Mouse (Mus musculus): ENCODE measurements around the gene Card19.
A peak's percentile ranks its signal among the peaks of the same experiment; 100 is the strongest.

Card19 gene

GRCm38 (mm10) chr13:49225633-49226032, 9.8 kb upstream of the Card19 start:
- no peak for DNase-seq (ENCODE audit: low spot score)

- no peak for DNase-seq (ENCODE audit: low spot score)
Measured at GRCm38 (mm10) chr13:49225159-49225558, 9.3 kb upstream of the Card19 start.

DNA sequence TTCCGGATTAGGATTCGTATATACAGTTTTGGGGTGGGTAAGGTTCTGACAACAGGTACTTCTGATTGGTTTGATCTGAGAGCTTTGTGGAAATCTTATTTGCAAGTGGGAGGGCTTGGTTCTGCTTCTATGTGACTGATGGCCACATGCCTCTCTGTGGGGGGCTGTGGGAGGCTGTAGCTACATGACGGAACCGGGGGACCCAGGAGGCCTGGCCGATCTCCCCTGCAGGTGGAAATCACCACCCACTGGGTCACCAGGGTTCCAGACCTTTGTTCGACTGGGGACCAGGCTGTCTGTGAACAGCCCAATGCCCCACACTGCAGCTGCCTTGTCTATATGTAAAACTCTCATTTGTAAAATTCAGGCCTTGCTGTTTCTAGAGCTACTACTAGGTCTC, 8.9 kb upstream of the Card19 start:
- DNase-seq (ENCODE audit: low spot score) = no peak

DNA sequence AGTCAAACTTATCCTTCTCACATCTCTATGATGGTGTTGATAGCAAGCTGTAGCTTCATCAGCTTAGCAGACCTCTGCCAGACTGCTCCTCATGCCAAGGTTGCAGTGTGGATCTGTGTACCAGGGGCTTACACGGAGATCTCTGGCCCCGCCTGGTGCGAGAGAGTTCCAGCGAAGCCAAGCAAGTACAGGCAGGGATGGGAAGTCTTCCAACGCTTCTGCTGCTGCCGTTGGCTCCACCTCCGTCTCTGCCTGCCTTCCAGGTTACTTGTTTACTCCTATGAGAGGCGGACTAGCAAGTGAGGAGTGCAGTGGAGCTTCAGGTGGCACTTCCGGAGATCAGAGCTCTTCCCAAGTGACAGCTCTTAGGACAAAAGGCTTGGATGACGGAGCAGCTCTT, 8.5 kb upstream of the Card19 start:
- DNase-seq (ENCODE audit: low spot score) = no peak

DNA sequence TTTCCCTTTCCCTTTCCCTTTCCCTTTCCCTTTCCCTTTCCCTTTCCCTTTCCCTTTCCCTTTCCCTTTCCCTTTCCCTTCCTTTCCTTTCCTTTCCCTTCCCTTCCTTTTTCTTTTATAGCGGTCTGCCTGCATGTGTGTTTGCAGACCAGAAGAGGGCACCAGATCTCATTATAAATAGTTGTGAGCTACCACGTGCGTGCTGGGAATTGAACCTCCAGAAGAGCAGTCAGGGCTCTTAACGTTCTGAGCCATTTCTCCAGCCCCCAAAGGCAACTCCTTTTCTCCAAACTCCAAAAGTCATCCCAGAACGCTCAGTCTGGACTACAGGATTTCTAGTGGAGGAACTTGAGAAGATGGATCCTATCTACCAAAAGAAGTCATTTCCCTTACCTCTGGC, 5.1 kb upstream of the Card19 start:
- no peak for DNase-seq (ENCODE audit: low spot score)

DNA sequence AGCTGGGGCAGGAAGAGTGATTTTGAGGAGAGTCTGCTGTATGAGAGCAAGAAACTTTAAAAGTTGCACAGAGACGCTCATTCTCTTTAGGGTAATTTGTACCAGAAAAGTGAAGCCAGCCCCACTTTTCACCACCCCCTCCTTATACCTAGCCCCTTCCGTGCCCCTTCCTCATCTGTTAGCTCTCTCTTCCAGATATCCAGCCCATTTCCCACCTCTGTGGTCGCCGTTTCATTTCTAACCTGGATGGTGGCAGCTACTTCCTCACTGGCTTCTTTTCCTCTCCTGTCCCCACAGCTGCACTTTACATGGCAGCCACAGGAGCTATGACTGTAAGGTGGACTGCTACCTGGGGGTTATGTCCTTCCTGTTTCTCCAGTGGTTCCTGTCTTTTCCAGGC, 3.5 kb upstream of the Card19 start:
- no peak for DNase-seq (ENCODE audit: low spot score)

GRCm38 (mm10) chr13:49218651-49219050, 2.8 kb upstream of the Card19 start:
- peak; percentile 41 for DNase-seq (ENCODE audit: low spot score)

- DNase-seq (ENCODE audit: low spot score) = peak; percentile 18
Measured at GRCm38 (mm10) chr13:49216808-49217561, 1.1 kb upstream of the Card19 start.

GRCm38 (mm10) chr13:49216220-49216552, 349 bp upstream of the Card19 start:
- no peak for DNase-seq (ENCODE audit: low spot score)

GRCm38 (mm10) chr13:49215128-49215503, 721 bp downstream of the Card19 start:
- DNase-seq (ENCODE audit: low spot score) = no peak

DNA sequence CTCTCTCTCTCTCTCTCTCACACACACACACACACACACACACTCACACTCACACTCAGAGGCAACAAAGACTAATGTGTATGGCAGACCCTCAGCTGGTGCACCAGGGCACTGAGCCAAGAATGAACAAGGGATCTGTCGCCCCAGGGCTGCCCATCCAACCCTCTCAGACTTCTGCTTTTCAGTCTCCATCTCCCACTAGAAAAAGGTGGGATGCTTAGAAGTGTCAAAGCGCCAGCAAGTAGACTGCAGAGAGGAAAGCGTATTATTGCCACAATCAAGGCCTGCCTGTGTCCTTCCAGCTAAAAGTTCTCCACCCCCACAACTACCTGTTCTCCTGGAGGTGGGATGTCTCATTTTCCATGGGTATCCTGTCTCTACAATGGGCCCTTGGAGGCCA, 1.4 kb downstream of the Card19 start:
- no peak for DNase-seq (ENCODE audit: low spot score)

- no peak for DNase-seq (ENCODE audit: low spot score)
Measured at GRCm38 (mm10) chr13:49213531-49213932, 2.3 kb downstream of the Card19 start.

DNA sequence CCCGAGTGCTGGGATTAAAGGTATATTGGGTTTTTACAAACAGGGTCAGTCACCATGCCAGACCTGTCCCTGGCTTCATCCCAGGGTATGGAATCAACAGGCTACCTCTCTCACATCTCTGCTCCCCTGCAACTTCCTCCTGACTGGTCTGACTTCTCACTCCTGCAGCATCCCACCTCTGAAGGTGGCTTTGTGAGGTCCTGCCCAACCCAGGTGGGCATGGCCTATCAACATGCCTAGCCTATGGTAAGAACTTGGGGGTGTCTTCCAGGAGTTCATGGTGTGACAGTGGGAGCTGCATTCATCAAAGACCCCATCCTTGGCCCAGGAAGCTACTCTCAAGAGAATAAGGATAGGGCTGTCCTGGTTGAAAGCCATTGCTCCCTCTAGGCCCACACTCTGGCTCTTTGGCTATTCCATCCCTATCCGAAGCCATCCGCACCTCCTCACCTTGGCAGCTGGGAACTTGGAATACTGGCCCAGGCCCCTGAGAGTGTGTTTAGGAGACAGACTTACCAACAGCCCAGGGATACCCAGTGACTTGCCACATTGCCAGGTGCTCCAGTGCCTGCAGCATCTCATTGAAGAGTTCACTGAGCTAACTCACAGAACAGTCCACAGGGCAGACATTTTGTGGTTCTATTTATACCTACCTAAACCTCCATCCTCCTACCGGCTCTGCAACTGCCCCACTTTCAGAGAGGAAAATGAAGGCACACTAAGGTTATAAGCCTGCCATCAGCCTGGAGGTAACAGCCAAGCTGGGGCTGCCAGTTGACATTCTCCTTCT, 2.9 kb downstream of the Card19 start:
- DNase-seq (ENCODE audit: low spot score) = no peak

GRCm38 (mm10) chr13:49209306-49209705, 6.5 kb downstream of the Card19 start:
- DNase-seq (ENCODE audit: low spot score) = no peak

GRCm38 (mm10) chr13:49206341-49206740, 9.5 kb downstream of the Card19 start:
- no peak for DNase-seq (ENCODE audit: low spot score)

GRCm38 (mm10) chr13:49205381-49205998, 10.3 kb downstream of the Card19 start:
- DNase-seq (ENCODE audit: low spot score) = peak; percentile 81

DNA sequence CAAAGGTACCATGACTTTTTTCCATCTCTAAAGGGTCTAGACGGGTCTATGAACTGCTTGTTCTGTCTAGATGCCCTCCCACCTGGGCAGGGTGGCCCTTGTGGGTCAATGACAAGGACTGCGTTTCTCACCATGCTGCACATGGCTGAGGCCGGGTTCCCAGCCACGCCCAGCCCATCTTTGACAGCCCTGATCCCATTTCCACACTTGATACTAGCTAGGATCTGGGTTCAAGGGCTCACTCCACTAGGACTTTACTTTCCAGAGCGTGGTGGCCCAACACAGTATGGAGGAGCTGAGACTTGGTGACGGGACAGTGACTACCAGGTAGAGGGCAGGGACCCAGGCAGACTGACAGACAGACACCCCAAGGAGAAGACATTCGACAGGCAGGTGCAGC, 13.3 kb downstream of the Card19 start:
- DNase-seq (ENCODE audit: low spot score) = no peak

DNA sequence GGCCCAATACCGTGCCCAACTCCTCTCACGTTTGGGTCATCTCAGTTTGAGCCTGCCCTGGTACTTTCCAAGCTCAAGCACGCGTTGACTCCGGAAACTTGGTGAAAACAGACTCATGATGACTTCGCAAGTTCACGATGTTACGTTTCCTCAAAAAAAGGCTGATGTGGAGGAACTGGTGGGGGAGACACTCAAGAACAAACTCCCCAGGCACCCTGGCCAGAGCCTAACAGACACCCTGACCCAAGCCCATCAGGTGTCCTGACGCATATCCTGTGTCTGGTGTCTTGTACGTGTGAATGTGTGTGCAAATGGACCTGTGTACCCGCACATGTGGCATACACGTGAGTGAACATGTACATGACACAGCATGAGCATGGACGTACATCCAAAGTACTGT, 15.1 kb downstream of the Card19 start:
- DNase-seq (ENCODE audit: low spot score) = no peak

- no peak for DNase-seq (ENCODE audit: low spot score)
Measured at GRCm38 (mm10) chr13:49199891-49200290, 15.9 kb downstream of the Card19 start.

- no peak for DNase-seq (ENCODE audit: low spot score)
Measured at GRCm38 (mm10) chr13:49198734-49199133, 17.1 kb downstream of the Card19 start.

- DNase-seq (ENCODE audit: low spot score) = no peak
Measured at GRCm38 (mm10) chr13:49196766-49197165, 19.1 kb downstream of the Card19 start.

DNA sequence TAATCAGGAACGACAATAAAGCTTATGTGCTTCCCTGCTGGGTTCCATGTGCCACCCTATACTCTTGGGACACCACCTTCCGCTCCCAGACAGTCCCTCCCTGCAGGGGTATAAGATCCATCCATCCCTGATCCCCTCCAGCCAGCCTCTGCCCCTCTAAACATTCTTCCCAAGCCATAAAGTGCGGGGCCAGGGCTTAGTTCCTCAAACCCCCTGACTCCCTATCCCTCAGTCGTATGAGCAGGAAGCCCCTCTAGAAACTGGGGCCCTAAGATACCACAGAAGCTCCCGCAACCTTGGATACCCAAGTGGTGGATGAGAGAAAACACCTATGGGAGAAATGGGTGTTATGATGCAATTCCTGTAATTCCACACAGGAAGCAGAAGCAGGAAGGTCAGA, 19.6 kb downstream of the Card19 start:
- no peak for DNase-seq (ENCODE audit: low spot score)

GRCm38 (mm10) chr13:49195651-49196050, 20.2 kb downstream of the Card19 start:
- DNase-seq (ENCODE audit: low spot score) = no peak
